Mouse (Mus musculus) forebrain, postnatal 0 days (tissue): ENCODE results near the gene Gsn. TPM values are rescaled to one million over a fixed set of nuclear protein-coding genes. Genes with fewer than 3 reads are reported as not detected.

Source experiments
- ATAC-seq: fragments of 200-750 bp; cut with Nextera tagmentation; 2 replicates; pipeline ENCODE4 v1.8.0; 2017; ENCODE audit warnings: mild to moderate bottlenecking, moderate library complexity
- DNase-seq: peaks from one replicate; pipeline ENCODE4 v3.0.0-alpha.2; 2015
- H3K27ac ChIP-seq: fragments of 300-500 bp; sonication (generic); 2 replicates; pipeline ENCODE4 v1.5.1; 2014; ENCODE audit warnings: low read depth, mild to moderate bottlenecking, antibody characterized with exemption, low read length, moderate library complexity, mixed read lengths
- H3K27me3 ChIP-seq: fragments of 300-500 bp; sonication (generic); 2 replicates; pipeline ENCODE4 v1.6.1; 2014; ENCODE audit warnings: mild to moderate bottlenecking, low read length, mixed read lengths; ENCODE audit not compliant: insufficient read depth
- H3K36me3 ChIP-seq: fragments of 300-500 bp; sonication (generic); 2 replicates; pipeline ENCODE4 v1.6.1; 2014; ENCODE audit warnings: mild to moderate bottlenecking, moderate library complexity; ENCODE audit not compliant: insufficient read depth
- H3K4me1 ChIP-seq: fragments of 300-500 bp; sonication (generic); 2 replicates; pipeline ENCODE4 v1.6.1; 2014; ENCODE audit warnings: antibody characterized with exemption; ENCODE audit not compliant: insufficient read depth
- H3K4me2 ChIP-seq: fragments of 300-500 bp; sonication (generic); 2 replicates; pipeline ENCODE4 v1.6.1; 2014; ENCODE audit warnings: low read depth, mild to moderate bottlenecking, moderate library complexity
- H3K4me3 ChIP-seq: fragments of 300-500 bp; sonication (generic); 2 replicates; pipeline ENCODE4 v1.5.1; 2014; ENCODE audit warnings: low read depth, low read length, mixed read lengths
- H3K9ac ChIP-seq: fragments of 300-500 bp; sonication (generic); 2 replicates; pipeline ENCODE4 v1.6.1; 2014; ENCODE audit warnings: mild to moderate bottlenecking
- H3K9me3 ChIP-seq: fragments of 300-500 bp; sonication (generic); 2 replicates; pipeline ENCODE4 v1.6.1; 2016; ENCODE audit warnings: low read length
- CTCF ChIP-seq: sonication (generic); IDR thresholded peaks from 2 replicates; pipeline ENCODE4 v1.5.1; 2016; ENCODE audit warnings: antibody characterized with exemption, control low read depth, low read depth
- WGBS: fragments of 180-500 bp; shearing (Covaris S2); extraction: QIAGEN DNeasy Blood & Tissue Kit; methylation state at CpG from one replicate; pipeline ENCODE4 v1.1.7; 2014; 5-methylcytosine and 5-hydroxymethylcytosine counted together
- polyA plus RNA-seq: library from polyadenylated mRNA; unstranded; fragments of >200 nt; fragmentation: Nextera tagmentation; extraction: Ambion mirVana; gene quantifications from 2 replicates; pipeline ENCODE4 v1.2.1, GENCODE M21; 2015
- total RNA-seq: library from RNA; depleted of rRNA; stranded (reverse); fragments of >200 nt; gene quantifications from 2 replicates; pipeline ENCODE4 v1.2.3, GENCODE M21; 2014

The Gsn gene
- total and polyA plus RNA-seq, 2 experiments from 2014 or later = 24.3 to 30.3 TPM

DNA sequence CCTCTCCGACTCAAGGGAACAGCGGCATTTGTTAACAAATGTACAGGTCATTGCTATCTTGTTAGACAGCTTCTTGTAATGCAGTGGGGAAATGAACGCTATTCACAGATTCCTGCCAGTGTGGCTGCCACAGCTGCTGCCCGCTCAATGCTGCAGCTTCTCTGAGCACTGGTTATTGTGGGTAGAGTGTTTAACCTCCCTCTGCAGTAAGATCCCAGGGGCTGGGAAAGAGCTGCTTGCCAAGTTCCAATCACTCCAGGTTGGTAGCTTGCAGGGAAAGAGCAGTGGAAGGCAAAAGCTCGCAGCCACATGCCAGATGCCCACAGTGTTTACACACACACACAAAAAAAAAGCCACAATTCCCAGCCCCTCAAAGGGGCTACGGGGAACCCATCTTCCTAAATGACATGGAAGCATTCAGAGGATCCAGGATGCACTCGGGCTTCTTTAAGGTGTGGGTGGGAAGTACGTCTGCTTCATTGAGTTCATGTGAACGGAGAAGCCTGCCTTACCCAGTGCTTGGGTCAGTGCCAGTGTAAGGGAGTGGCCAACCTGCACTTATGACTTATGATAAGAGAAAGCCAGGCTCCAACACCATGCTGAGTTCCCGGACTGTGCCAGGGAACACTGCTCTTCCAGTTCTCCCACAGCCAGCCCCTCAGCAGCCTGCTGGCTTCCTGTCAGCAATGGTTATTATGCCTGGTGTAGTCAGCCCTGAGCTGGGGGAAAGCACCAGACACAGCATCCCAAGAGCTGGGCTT lies 66.4 kb downstream of the Gsn start:
- 28% methylated on average over 10 of the region's 10 CpGs for WGBS
- no peak overlapping the region for H3K27ac ChIP-seq

DNA sequence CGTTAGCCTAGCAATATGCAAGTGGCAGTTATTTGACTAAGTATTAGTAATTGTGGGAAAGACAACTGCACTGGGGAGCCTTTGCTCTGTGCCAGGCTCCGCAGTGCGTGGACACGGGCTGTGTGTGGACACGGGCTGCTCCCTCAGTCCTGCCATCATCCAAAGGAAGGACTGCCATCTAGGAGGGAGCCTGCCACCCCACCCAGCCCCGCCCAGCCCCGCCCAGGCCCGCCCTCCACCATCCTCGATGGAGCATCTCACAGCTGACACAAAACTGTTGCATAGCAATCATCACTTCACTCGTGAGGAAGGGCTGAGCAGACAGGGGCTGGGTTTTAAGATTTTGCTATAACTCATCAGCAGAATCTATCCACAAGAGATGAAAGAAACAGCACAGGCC lies 69.8 kb downstream of the Gsn start:
- DNase-seq (no peak), ATAC-seq (no peak)
- H3K36me3 ChIP-seq = no peaks in the 10 kb centered on the region
- H3K9me3 ChIP-seq = no peaks in the 10 kb centered on the region
- no peak overlapping the region for H3K4me3 ChIP-seq
- WGBS = 65% methylated on average over 10 of the region's 10 CpGs
- no peak overlapping the region for H3K9ac ChIP-seq
- H3K27me3 ChIP-seq = no peaks in the 10 kb centered on the region
- H3K4me2 ChIP-seq = no peak overlapping the region
- H3K4me1 ChIP-seq = 0 out of 2 replicates have a peak, but pooled peaks cover 3% of the 10 kb centered on the region
- no peak overlapping the region for H3K27ac ChIP-seq
- TF ChIP-seq CTCF = no peak

More for the DNA sequence above, 66.4 kb downstream of the Gsn start:
- Histone ChIP-seq H3K4me1 (0 out of 2 replicates have a peak, but pooled peaks cover 3% of the 10 kb centered on the region), H3K4me3 (no peak overlapping the region), H3K36me3 (no peaks in the 10 kb centered on the region), H3K9me3 (no peaks in the 10 kb centered on the region), H3K4me2 (no peak overlapping the region), H3K9ac (peak overlapping the region; percentile 18; the same call in 1 of the 2 replicates), H3K27me3 (no peaks in the 10 kb centered on the region)
- no peak for TF ChIP-seq CTCF
- DNase-seq (peak; percentile 36), ATAC-seq (peak; percentile 76)

DNA sequence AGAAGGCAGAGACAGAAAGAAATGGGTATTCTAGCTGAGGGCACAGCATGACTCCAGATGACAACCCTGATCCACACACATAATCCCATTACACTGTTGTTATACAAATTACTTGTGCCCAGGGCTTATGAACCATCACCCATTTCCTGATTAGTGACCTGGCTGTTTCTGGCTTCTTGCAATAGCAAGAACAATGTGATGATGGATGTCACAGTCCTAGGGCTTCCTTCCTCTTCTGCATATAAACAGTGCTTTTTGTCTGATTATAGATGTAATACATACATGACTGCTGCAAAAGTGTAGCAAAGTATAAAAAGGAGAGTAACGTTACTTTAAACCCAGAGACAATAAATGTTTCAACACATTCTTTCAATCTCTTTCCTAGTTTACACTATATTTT lies 70.8 kb downstream of the Gsn start:
- no peak overlapping the region for H3K27ac ChIP-seq
- H3K36me3 ChIP-seq = no peaks in the 10 kb centered on the region
- no peak for DNase-seq
- H3K27me3 ChIP-seq = no peaks in the 10 kb centered on the region
- no peak for ATAC-seq
- H3K9ac ChIP-seq = no peak overlapping the region
- H3K4me3 ChIP-seq = no peak overlapping the region
- no peaks in the 10 kb centered on the region for H3K9me3 ChIP-seq
- H3K4me2 ChIP-seq = no peak overlapping the region
- TF ChIP-seq CTCF = no peak
- H3K4me1 ChIP-seq = 0 out of 2 replicates have a peak, but pooled peaks cover 3% of the 10 kb centered on the region
- 69% methylated on average over 1 of the region's 1 CpGs for WGBS

DNA sequence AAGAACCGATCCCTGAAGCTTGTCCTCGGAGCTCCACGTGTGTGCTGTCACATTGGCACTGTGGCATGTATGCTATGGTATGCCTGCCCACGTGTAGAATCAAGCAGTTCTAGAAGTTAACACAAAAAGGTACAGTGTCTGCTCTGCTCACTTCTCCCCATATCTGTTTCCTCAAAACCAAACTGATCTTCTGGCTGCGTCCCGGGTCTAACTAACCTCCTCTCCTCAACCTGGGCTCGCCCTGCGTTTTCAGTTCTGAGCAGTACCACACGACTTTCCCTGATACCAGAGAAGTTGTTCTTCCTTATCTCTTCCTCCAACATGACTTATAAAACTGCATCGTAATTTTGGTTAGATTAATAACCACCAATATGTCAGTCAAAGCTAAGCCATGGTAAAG lies 71.4 kb downstream of the Gsn start:
- no peak overlapping the region for H3K4me3 ChIP-seq
- H3K9me3 ChIP-seq = no peaks in the 10 kb centered on the region
- no peak for ATAC-seq
- TF ChIP-seq CTCF = no peak
- H3K4me2 ChIP-seq = no peak overlapping the region
- 62% methylated on average over 10 of the region's 10 CpGs for WGBS
- no peak overlapping the region for H3K27ac ChIP-seq
- no peak for DNase-seq
- no peaks in the 10 kb centered on the region for H3K27me3 ChIP-seq
- H3K9ac ChIP-seq = no peak overlapping the region
- H3K4me1 ChIP-seq = no peaks in the 10 kb centered on the region
- no peaks in the 10 kb centered on the region for H3K36me3 ChIP-seq

DNA sequence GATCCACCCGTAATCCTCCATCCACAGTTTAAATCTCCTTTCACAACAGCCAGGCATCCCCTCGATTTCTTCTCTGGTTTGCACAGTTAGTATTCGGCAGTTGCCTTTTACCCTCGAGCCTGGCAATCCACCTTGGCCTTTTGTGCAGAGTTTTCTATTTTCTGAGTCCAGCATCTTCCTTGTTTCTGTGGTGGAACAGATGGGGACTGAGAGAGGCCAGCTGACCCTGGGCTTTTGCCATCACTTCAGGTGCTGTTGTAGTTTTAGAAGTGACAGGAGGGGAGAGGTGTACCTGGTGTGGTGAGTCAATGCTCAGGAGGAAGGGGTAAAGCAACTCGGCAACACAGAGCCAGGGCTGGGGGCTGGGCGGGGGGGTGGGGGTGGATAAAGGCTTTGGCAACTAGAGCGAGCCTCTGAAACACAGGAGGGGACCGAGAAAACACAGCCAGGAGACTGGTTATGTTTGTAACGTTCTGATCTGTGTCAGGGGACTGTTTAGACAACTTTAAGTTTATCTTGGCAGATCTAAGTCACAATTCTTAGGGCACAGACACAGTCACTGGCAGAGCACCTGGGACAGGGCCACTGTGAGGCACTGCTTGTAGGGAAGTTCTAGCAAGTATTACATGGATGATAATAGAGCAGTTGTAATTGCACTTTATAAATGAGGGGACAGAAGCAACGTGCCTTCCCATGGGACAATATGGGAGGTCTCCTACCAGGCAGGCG lies 72.0 kb downstream of the Gsn start:
- H3K9me3 ChIP-seq = no peaks in the 10 kb centered on the region
- 32% methylated on average over 11 of the region's 11 CpGs for WGBS

DNA sequence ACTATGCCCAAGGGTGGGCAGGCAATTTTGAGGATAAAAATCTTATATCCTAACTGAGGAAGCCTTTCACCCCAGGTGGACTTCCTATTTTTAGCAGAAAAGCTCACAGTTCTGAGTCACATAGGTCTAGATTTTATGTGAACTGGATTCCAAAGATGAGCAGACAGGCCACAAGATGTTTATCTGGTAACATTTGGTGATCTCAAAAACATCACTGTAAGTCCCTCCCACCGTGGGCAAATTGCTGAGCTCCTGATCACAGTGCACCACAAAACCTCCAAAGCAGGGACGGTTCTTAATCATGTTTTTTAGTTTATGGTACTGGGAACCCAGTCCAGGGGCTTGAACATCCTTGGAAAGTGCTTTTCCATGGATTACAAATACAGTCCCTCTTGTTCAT lies 72.9 kb downstream of the Gsn start:
- ATAC-seq = no peak
- no peak for DNase-seq
- no peak overlapping the region for H3K9ac ChIP-seq
- H3K36me3 ChIP-seq = no peaks in the 10 kb centered on the region
- H3K4me2 ChIP-seq = no peak overlapping the region
- 83% methylated on average over 2 of the region's 2 CpGs for WGBS
- H3K27me3 ChIP-seq = no peaks in the 10 kb centered on the region
- no peak overlapping the region for H3K27ac ChIP-seq
- no peaks in the 10 kb centered on the region for H3K9me3 ChIP-seq
- no peaks in the 10 kb centered on the region for H3K4me1 ChIP-seq
- no peak for TF ChIP-seq CTCF
- H3K4me3 ChIP-seq = no peak overlapping the region

More for the DNA sequence above, 72.0 kb downstream of the Gsn start:
- no peak overlapping the region for H3K4me3 ChIP-seq
- no peak overlapping the region for H3K9ac ChIP-seq
- H3K36me3 ChIP-seq = no peaks in the 10 kb centered on the region
- H3K27me3 ChIP-seq = no peaks in the 10 kb centered on the region
- H3K27ac ChIP-seq = no peak overlapping the region
- TF ChIP-seq CTCF = no peak
- no peaks in the 10 kb centered on the region for H3K4me1 ChIP-seq
- ATAC-seq (no peak), DNase-seq (no peak)
- H3K4me2 ChIP-seq = no peak overlapping the region

DNA sequence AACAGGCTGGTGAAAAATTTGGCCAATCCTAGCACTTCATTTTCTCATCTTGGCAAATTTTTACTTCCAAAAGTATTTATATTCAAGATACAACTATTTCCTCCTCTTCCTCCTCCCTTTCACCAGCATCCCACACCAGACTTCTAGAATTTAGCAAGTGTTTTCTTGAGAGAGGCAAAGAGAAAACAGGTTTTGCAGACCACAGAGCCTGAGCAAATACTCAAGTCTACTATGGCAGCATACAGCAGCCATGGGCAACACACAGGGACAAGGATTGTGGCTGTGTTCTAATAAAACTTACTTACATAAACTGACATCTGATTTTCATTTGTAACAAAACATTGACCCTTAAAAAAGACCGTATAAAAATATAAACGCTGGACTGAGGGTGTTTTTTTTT lies 75.0 kb downstream of the Gsn start:
- no peak overlapping the region for H3K27ac ChIP-seq
- DNase-seq = no peak
- WGBS = 85% methylated on average over 2 of the region's 2 CpGs
- no peak for ATAC-seq
- H3K27me3 ChIP-seq = no peaks in the 10 kb centered on the region
- H3K4me3 ChIP-seq = no peak overlapping the region
- no peak overlapping the region for H3K4me2 ChIP-seq
- H3K36me3 ChIP-seq = no peaks in the 10 kb centered on the region
- no peak overlapping the region for H3K9ac ChIP-seq
- no peak for TF ChIP-seq CTCF
- no peaks in the 10 kb centered on the region for H3K4me1 ChIP-seq
- H3K9me3 ChIP-seq = no peaks in the 10 kb centered on the region
